Mouse (Mus musculus): ENCODE data around the gene Prkcsh. TPM values are rescaled to one million over a fixed set of nuclear protein-coding genes. Genes with fewer than 3 reads are reported as not detected.

Gene Prkcsh
- polyA plus RNA-seq, 1 experiment from 2014 or later: 68.5 TPM

Other genes starting within 250 kb of the Prkcsh start
- 112 and 114 TPM in 2 replicates for gene Spc24, start 242.5 kb upstream of the Prkcsh start, polyA plus RNA-seq (2016; fragmentation: Nextera tagmentation; extraction: Ambion mirVana)
- gene Kank2, start 204.1 kb upstream of the Prkcsh start, polyA plus RNA-seq (2016; fragmentation: Nextera tagmentation; extraction: Ambion mirVana): 5.0 and 5.5 TPM in 2 replicates
- gene Angptl8, start 167.3 kb upstream of the Prkcsh start, polyA plus RNA-seq (2016; fragmentation: Nextera tagmentation; extraction: Ambion mirVana): 13.4 and 14.1 TPM in 2 replicates
- gene Dock6, start 150.2 kb upstream of the Prkcsh start, polyA plus RNA-seq (2016; fragmentation: Nextera tagmentation; extraction: Ambion mirVana): 8.4 and 8.7 TPM in 2 replicates
- 6.5 TPM in 2 replicates for gene Rab3d, start 84.6 kb upstream of the Prkcsh start, polyA plus RNA-seq (2016; fragmentation: Nextera tagmentation; extraction: Ambion mirVana)
- gene Ccdc159, start 75.3 kb upstream of the Prkcsh start, polyA plus RNA-seq (2016; fragmentation: Nextera tagmentation; extraction: Ambion mirVana): 1.3 and 2.2 TPM in 2 replicates
- gene Tmem205, start 75.2 kb upstream of the Prkcsh start, polyA plus RNA-seq (2016; fragmentation: Nextera tagmentation; extraction: Ambion mirVana): 39.9 and 41.8 TPM in 2 replicates
- gene Plppr2, start 65.8 kb upstream of the Prkcsh start, polyA plus RNA-seq (2016; fragmentation: Nextera tagmentation; extraction: Ambion mirVana): 2.3 and 3.1 TPM in 2 replicates
- 2.8 and 3.0 TPM in 2 replicates for gene Swsap1, start 47.1 kb upstream of the Prkcsh start, polyA plus RNA-seq (2016; fragmentation: Nextera tagmentation; extraction: Ambion mirVana)
- gene Epor, start 39.3 kb upstream of the Prkcsh start, polyA plus RNA-seq (2016; fragmentation: Nextera tagmentation; extraction: Ambion mirVana): 155 and 158 TPM in 2 replicates
- 0.20 and 0.46 TPM in 2 replicates for gene Rgl3, start 13.4 kb upstream of the Prkcsh start, polyA plus RNA-seq (2016; fragmentation: Nextera tagmentation; extraction: Ambion mirVana)
- gene Ccdc151, start 172 bp upstream of the Prkcsh start, polyA plus RNA-seq (2016; fragmentation: Nextera tagmentation; extraction: Ambion mirVana): 0.12 TPM in 1 of 2 replicates, not detected in the other
- 0.02 TPM in 1 of 2 replicates, not detected in the other for gene Elavl3, start 49.2 kb downstream of the Prkcsh start, polyA plus RNA-seq (2016; fragmentation: Nextera tagmentation; extraction: Ambion mirVana)
- gene Gm49318, start 68.5 kb downstream of the Prkcsh start, polyA plus RNA-seq (2016; fragmentation: Nextera tagmentation; extraction: Ambion mirVana): not detected in 2 replicates
- 5.7 and 6.6 TPM in 2 replicates for gene Zfp653, start 68.6 kb downstream of the Prkcsh start, polyA plus RNA-seq (2016; fragmentation: Nextera tagmentation; extraction: Ambion mirVana)
- gene Ecsit, start 82.6 kb downstream of the Prkcsh start, polyA plus RNA-seq (2016; fragmentation: Nextera tagmentation; extraction: Ambion mirVana): 36.9 and 40.6 TPM in 2 replicates
- 0.80 and 0.81 TPM in 2 replicates for gene Cnn1, start 96.4 kb downstream of the Prkcsh start, polyA plus RNA-seq (2016; fragmentation: Nextera tagmentation; extraction: Ambion mirVana)
- gene Elof1, start 114.4 kb downstream of the Prkcsh start, polyA plus RNA-seq (2016; fragmentation: Nextera tagmentation; extraction: Ambion mirVana): 103 and 113 TPM in 2 replicates
- 176 and 179 TPM in 2 replicates for gene Acp5, start 132.9 kb downstream of the Prkcsh start, polyA plus RNA-seq (2016; fragmentation: Nextera tagmentation; extraction: Ambion mirVana)
- 41.1 and 46.3 TPM in 2 replicates for gene Pigyl, start 154.0 kb downstream of the Prkcsh start, polyA plus RNA-seq (2016; fragmentation: Nextera tagmentation; extraction: Ambion mirVana)
- gene Zfp872, start 185.3 kb downstream of the Prkcsh start, polyA plus RNA-seq (2016; fragmentation: Nextera tagmentation; extraction: Ambion mirVana): 0.07 and 0.14 TPM in 2 replicates
- 11.7 and 12.3 TPM in 2 replicates for gene Zfp809, start 222.9 kb downstream of the Prkcsh start, polyA plus RNA-seq (2016; fragmentation: Nextera tagmentation; extraction: Ambion mirVana)